Mouse (Mus musculus) left cerebral cortex, adult 9 months (tissue): Measurements from ENCODE around the gene Gpr174.
"Not testable (repeated sequence)": the region's sequence is repeated elsewhere in the genome, so short reads cannot be mapped to it uniquely, and the experiment has no call there.

Experiments used
- DNase-seq, 2 experiments: peaks; one replicate each; pipeline ENCODE4 v3.0.0; 2022; ENCODE audit warnings: low spot score in 2 of 2

The Gpr174 gene

DNA sequence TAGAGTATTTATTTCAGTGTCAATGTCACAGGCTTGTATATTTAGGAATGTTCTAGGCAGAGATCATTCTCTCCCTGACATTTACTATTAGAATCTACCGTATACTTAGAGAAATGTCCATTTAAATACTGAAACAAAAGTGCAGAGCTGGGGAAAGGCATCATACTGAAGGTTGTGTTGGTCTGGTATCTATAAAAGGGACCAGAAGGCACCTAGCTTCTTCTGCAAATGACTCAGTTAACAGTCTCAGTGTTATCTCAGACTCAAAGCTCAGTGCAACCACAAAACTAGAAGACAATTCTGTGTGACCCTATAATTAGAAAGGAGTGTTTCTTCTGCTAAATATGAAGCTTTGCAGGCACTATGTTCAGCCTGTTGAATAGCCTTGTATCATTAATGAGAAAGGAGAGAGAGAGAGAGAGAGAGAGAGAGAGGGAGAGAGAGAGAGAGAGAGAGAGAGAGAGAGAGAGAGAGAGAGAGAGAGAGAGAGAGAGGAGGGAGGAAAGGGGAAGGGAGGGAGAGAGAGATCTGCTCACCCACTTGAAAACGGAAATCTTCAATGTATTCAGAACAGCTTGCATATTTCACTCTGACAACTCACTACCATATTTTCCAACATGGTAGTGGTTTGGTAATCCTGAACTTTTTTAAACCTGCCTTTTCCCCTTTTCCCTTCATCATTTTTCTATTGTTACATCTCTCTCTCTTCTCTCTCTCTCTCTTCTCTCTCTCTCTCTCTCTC lies at the start of gene Gpr174:
Gene Gpr174 (plus strand): TSS at position 393 of the 742 bp plus-strand sequence.
- no peak for DNase-seq

DNA sequence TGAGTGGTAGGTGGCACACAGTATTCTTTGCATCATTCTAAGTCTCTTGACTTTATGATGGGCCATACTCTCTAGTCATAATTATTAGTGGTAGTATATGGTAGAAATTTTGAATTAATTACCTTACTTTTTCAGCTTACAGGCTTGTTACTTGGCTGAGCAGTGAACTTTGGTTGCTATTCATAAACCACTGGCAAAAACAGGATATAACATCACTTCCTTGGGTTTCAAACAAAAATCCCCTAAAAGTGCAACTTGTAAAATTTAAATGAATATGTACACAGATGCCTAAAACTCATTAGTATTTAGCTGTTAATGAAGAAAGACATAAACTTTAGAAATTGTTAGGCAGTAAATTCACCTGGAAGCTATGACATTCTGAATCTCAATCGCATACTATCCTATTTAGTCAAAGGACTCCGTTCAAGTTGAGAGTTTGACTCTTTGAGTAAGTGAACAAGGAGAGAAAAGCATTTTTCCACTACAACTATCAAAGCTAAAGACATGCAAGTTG lies 38.0 kb upstream of the Gpr174 start:
- no peak for DNase-seq

DNA sequence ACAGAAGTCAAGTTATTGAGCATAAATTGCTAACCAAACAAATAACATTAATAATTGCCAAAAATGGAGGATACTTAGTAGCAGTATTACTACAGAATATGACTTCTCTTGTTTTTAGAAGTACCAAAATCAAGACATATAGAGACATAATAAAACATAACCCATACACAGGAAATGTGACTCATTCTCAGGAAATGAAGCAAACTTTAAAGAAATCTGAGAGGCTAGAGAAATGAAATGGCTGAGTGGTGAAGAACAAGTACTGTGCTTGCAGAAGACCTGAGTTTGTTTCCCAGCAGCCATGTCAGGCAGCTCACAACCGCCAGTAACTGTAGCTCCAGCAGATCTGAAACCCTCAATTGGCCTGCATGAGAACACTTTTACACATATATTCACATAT lies 30.8 kb upstream of the Gpr174 start:
- no peak for DNase-seq

DNA sequence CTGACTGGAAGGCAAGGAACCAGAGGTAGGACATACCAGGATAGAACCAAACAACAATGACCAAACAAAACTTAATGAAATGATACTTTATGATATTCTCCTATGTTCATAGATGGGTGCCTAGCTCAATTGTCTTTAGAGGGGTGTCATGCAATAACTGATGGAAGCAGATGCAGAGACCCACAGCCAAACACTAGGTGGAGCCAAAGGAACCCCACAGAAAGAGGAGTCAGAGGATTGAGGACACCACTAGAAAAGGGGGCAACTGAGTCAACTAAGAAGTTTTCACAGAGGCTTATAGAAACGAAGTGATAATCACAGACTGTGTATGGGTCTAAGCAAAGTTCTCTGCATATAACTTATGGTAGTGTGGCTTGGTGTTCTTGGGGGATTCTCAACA lies 24.5 kb upstream of the Gpr174 start:
- no peak for DNase-seq

GRCm38 (mm10) chrX:107234655-107235054 lies 21.0 kb upstream of the Gpr174 start:
- DNase-seq, result no peak

- no peak for DNase-seq
Observed at GRCm38 (mm10) chrX:107236461-107236860, 19.2 kb upstream of the Gpr174 start.

- DNase-seq, result no peak
Observed at GRCm38 (mm10) chrX:107250390-107250789, 5.3 kb upstream of the Gpr174 start.

GRCm38 (mm10) chrX:107264619-107265018 lies 8.9 kb downstream of the Gpr174 start:
- peak in 1 of 2 experiments; percentile 0 for DNase-seq

GRCm38 (mm10) chrX:107277606-107278005 lies 21.9 kb downstream of the Gpr174 start:
- DNase-seq, result no peak

DNA sequence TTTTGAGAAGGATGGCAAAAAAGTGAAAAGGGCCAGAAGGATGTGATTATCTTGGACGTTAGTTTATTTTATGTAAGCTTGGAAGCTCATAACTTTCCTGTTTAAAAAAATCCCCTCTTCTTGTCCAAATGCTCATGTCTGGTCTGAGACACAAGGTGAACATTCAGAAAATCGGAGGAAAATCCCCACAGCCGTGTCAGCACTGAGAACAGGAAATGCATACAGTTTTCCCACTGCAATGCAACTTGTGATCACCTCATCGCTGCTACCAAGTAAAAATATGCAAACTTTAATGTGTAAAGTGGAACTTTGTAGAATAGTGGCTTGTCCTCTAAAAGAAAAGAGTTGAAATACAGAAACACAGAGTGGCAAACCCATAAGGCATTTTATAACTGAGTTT lies 28.5 kb downstream of the Gpr174 start:
- no peak for DNase-seq

DNA sequence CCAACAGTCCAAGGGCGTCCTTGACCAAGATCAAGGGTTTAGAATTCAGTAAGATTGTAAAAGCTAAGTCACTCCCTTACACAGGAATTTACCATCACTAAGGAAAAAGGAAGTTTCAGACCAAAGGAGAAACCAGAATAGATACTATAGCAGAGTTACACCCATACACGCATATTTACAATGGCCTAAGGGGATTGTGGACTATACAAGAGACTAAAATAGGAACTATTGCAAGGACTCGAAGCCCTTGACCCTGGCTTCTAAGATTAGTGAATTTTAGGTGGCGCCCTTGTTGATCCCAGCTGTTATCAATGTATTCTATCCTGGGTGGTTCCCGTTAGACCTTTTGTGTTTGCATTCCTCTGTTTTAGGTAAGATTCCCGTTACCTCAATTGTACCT lies 42.2 kb downstream of the Gpr174 start:
- DNase-seq, result not testable (repeated sequence)

DNA sequence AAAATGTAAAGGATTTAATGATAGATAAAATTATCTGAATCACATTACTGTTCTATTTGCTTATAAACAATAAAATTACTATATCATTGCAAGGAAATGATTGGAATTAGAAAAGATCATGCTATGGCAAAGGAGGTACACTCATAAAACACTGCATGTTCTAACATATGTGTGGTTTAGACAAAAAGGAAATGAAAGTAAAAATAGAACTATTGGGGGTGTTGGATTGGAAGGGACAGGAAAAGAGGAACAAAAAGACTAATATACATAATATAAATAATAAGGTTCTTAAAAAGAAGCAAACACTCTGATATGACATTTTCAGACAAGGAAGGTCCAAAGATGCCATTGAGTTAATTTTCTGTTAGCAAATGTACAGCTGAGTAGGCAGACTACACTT lies 43.1 kb downstream of the Gpr174 start:
- no peak for DNase-seq

DNA sequence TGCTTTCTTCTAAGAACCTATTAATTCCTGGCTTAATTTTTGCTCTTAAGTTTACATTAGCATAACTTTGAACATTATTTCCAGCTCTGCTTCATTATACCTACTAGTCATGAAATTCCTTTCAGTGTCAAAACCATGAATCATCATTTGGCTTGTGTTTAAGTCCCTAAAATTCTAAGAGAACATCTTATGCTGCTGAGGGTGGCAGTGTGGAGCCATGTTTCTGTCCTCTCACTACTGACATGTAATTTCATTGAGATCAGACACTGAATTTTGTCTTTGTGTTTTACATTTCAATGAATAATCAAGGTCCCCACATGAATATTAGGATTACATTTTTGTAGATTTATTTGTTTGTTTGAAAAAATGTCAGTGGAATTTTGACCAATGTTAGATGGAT lies 50.8 kb downstream of the Gpr174 start:
- DNase-seq, result no peak

- no peak for DNase-seq
Observed at GRCm38 (mm10) chrX:107312533-107312932, 56.9 kb downstream of the Gpr174 start.

- DNase-seq, result no peak
Observed at GRCm38 (mm10) chrX:107325697-107326381, 70.2 kb downstream of the Gpr174 start.

GRCm38 (mm10) chrX:107329849-107330248 lies 74.2 kb downstream of the Gpr174 start:
- DNase-seq, result no peak

- no peak for DNase-seq
Observed at GRCm38 (mm10) chrX:107336609-107337008, 80.9 kb downstream of the Gpr174 start.

- no peak for DNase-seq
Observed at GRCm38 (mm10) chrX:107341980-107342379, 86.3 kb downstream of the Gpr174 start.
